Comparison of ENCODE assay signal across 29 mouse cellular contexts in the genomic region with DNA sequence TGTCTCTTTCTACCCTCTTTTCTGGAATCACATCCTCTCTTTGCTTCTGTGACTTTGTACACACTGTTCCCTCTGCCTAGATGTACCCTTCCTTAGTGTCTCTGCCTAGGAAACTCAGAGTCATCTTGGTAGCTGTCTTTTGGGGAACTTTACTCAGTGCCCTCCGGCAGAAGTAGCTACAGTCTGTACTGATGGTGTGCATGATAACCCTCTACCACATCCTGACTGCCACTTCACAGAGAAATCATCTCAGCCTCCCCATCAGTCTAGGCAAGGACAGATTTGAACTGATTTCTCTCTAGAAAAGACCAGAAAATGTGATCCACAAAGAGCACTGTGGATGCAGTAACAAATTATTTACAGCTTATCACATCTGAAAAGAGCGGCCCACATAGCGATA. TPM values are rescaled to one million over a fixed set of nuclear protein-coding genes. Genes with fewer than 3 reads are reported as not detected.
A peak's percentile ranks its signal among the peaks of the same experiment; 100 is the strongest.
DNase-seq lines count a peak whose midpoint lies in the region; ATAC-seq lines count a peak whose summit lies in the region.
"Had no signal": no experiment of that assay in that cellular context is flagged by ENCODE, and none has a peak within 500 bp of the region (broad histone marks: within the 10 kb centered on the region; RNA-seq: fewer than 3 reads in every experiment).

No protein-coding gene starts in this region.

- H3K27me3 ChIP-seq in midbrain, embryonic 16.5 days (ENCODE audit: control insufficient read depth, insufficient read depth, low read depth, low read length), result no peaks in the 10 kb centered on the region
- H3K27me3 ChIP-seq: forebrain, embryonic 15.5 days; midbrain, embryonic 15.5 days had no signal

- peak; percentile 62 for ATAC-seq in CD4-positive, CD25-positive, alpha-beta regulatory T cell, adult 4 months
- ATAC-seq in common myeloid progenitor, adult 5-6 weeks (replicated peaks; ENCODE audit: low read depth, poor library complexity, severe bottlenecking), result peak; percentile 57
- no peak for ATAC-seq in midbrain, embryonic 16.5 days
- ATAC-seq: forebrain, embryonic 15.5 days; hindbrain, postnatal 0 days; midbrain, embryonic 15.5 days had no signal

- H3K4me1 ChIP-seq in midbrain, embryonic 16.5 days (ENCODE audit: control insufficient read depth, insufficient read depth, low read length), result peaks cover 26% of the 10 kb centered on the region

- H3K4me2 ChIP-seq in midbrain, embryonic 16.5 days (ENCODE audit: low read length), result no peak overlapping the region
- H3K4me2 ChIP-seq: embryonic facial prominence, embryonic 13.5 days; forebrain, embryonic 15.5 days; hindbrain, embryonic 12.5 days; kidney, embryonic 15.5 days; limb, embryonic 12.5 days; liver, embryonic 15.5 days; lung, embryonic 14.5 days; midbrain, embryonic 15.5 days; neural tube, embryonic 13.5 days had no signal

- peak; percentile 86 for DNase-seq in 416B (ENCODE audit: low read depth)
- peak; percentile 56 to 79 for DNase-seq in natural killer cell, adult 2 months (ENCODE audit: low spot score in 2 of 2)
- no peak for DNase-seq in layer of hippocampus, adult 18-20 months (ENCODE audit: low spot score in 2 of 2)
- no peak for DNase-seq in spleen, adult 18-20 months
- DNase-seq: adrenal gland, postnatal 10 days; cerebellum, adult 11 months; cerebellum, adult 9-10 months; cerebellum, postnatal 36 days; gastrocnemius, postnatal 10 days; kidney, adult 11 months; kidney, postnatal 25 days; lung, embryonic 14.5 days; lung, postnatal 14 days; right cerebral cortex, postnatal 4 days had no signal

- no peak overlapping the region for H3K9ac ChIP-seq in midbrain, embryonic 16.5 days (ENCODE audit: low read depth, low read length)
- H3K9ac ChIP-seq: embryonic facial prominence, embryonic 13.5 days; forebrain, embryonic 15.5 days; hindbrain, embryonic 12.5 days; kidney, embryonic 15.5 days; limb, embryonic 12.5 days; liver, embryonic 15.5 days; lung, embryonic 14.5 days; midbrain, embryonic 15.5 days; neural tube, embryonic 13.5 days had no signal

- no peak overlapping the region for H3K4me3 ChIP-seq in midbrain, embryonic 16.5 days (ENCODE audit: low read depth, low read length)
- H3K4me3 ChIP-seq: embryonic facial prominence, embryonic 13.5 days; forebrain, embryonic 10.5 days; forebrain, embryonic 15.5 days; hindbrain, embryonic 12.5 days; kidney, embryonic 15.5 days; layer of hippocampus, adult 2 months; left cerebral cortex, adult 2 months; limb, embryonic 12.5 days; liver, embryonic 15.5 days; midbrain, embryonic 15.5 days; neural tube, embryonic 13.5 days had no signal

- no peaks in the 10 kb centered on the region for H3K9me3 ChIP-seq in midbrain, embryonic 16.5 days (replicated peaks; ENCODE audit: control insufficient read depth, low read length, poor library complexity, severe bottlenecking)
- H3K9me3 ChIP-seq: embryonic facial prominence, embryonic 13.5 days; forebrain, embryonic 10.5 days; forebrain, embryonic 15.5 days; hindbrain, embryonic 12.5 days; kidney, embryonic 15.5 days; limb, embryonic 12.5 days; liver, embryonic 15.5 days; midbrain, embryonic 15.5 days; neural tube, embryonic 13.5 days had no signal

- no peak overlapping the region for H3K27ac ChIP-seq in midbrain, embryonic 16.5 days (ENCODE audit: low read length)
- H3K27ac ChIP-seq: embryonic facial prominence, embryonic 13.5 days; forebrain, embryonic 10.5 days; forebrain, embryonic 15.5 days; hindbrain, embryonic 12.5 days; hindbrain, postnatal 0 days; kidney, embryonic 15.5 days; layer of hippocampus, adult 2 months; left cerebral cortex, adult 2 months; limb, embryonic 12.5 days; liver, embryonic 15.5 days; midbrain, embryonic 15.5 days; neural tube, embryonic 13.5 days had no signal

- no peaks in the 10 kb centered on the region for H3K36me3 ChIP-seq in midbrain, embryonic 16.5 days (ENCODE audit: control insufficient read depth, insufficient read depth, low read length)
- H3K36me3 ChIP-seq: embryonic facial prominence, embryonic 13.5 days; forebrain, embryonic 15.5 days; hindbrain, embryonic 12.5 days; kidney, embryonic 15.5 days; limb, embryonic 12.5 days; liver, embryonic 15.5 days; midbrain, embryonic 15.5 days; neural tube, embryonic 13.5 days had no signal

- WGBS in midbrain, embryonic 16.5 days, result 80% methylated on average over 3 of the region's 3 CpGs

RNA-seq across cellular contexts. Expression of gene Ttll11, which starts 2.2 kb away (rescaled TPM):
- not detected for polyA plus RNA-seq in CD4-positive, CD25-positive, alpha-beta regulatory T cell, adult 4 months (2017; shearing (Covaris generic))
- total RNA-seq in common myeloid progenitor, adult 5-6 weeks (2017), result 0.55 TPM in 1 of 2 replicates, not detected in the other
- polyA plus RNA-seq in midbrain, embryonic 16.5 days (2015; fragmentation: Nextera tagmentation; extraction: Ambion mirVana), result 4.3 and 4.9 TPM in 2 replicates
- 10 to 100 TPM; 35.2 to 36.8 TPM for total RNA-seq in layer of hippocampus, adult 18-20 months (2021)

Comparison
In these comparisons a context has a peak if more than half of its experiments do, and no peak if none do; other contexts are left out.
1. DNase-seq: peak in 416B (single experiment) and natural killer cell, adult 2 months (2 of 2); none in layer of hippocampus, adult 18-20 months (0 of 2) and spleen, adult 18-20 months (0 of 2).
2. RNA of gene Ttll11, which starts 2.2 kb away (total RNA-seq): 35.2 to 36.8 TPM in layer of hippocampus, adult 18-20 months; 0.55 TPM in common myeloid progenitor, adult 5-6 weeks; every median in the first group is over 10 times any median in the second.